Mouse (Mus musculus) megakaryocyte, embryonic 14.5 days (primary cell): ENCODE data around the gene Trpt1.

Experiments
- FLI1 ChIP-seq: IDR thresholded peaks from 2 replicates; pipeline ENCODE4 v1.6.1; 2012; ENCODE audit warnings: low read length, inconsistent platforms, mixed read lengths
- GATA1 ChIP-seq: IDR thresholded peaks from 3 replicates; pipeline ENCODE4 v1.6.1; 2012; ENCODE audit warnings: mixed read lengths, low read length, inconsistent platforms, borderline replicate concordance

- no peak for TF ChIP-seq GATA1
- no peak; the same call in 1 of the 2 replicates for TF ChIP-seq FLI1
Measured at GRCm38 (mm10) chr19:6980381-6981093, 15.4 kb upstream of the Trpt1 start, which contains the start of gene Fkbp2.
